Mouse (Mus musculus): ENCODE data around the gene Neurod2.

GRCm38 (mm10) chr11:98360866-98361521 lies 31.5 kb upstream of the Neurod2 start:
- TF ChIP-seq MAX (IDR thresholded peaks at IDR 0.05) (no peak), CTCF (IDR thresholded peaks at IDR 0.05; ENCODE audit: control insufficient read depth, insufficient read depth, insufficient read length) (no peak), CEBPB (IDR thresholded peaks at IDR 0.05; ENCODE audit: low read depth) (no peak), USF1 (IDR thresholded peaks at IDR 0.05; ENCODE audit: low read depth) (no peak), MYOD1 (IDR thresholded peaks at IDR 0.05; ENCODE audit: control insufficient read depth, insufficient read length, low read depth) (no peak)

Measured in C2C12 (cell line).